Mouse (Mus musculus) neural tube, embryonic 11.5 days (tissue): Measurements from ENCODE around the gene Nrp1. TPM values are rescaled to one million over a fixed set of nuclear protein-coding genes. Genes with fewer than 3 reads are reported as not detected.

Experiments
- ATAC-seq: fragments of 200-750 bp; cut with Nextera tagmentation; 2 replicates; pipeline ENCODE4 v1.8.0; 2017; ENCODE audit warnings: moderate number of reproducible peaks, mild to moderate bottlenecking, moderate TSS enrichment, moderate library complexity; ENCODE audit not compliant: insufficient read depth, low FRiP score, low TSS enrichment
- DNase-seq: peaks from one replicate; pipeline ENCODE4 v3.0.0-alpha.2; 2015; ENCODE audit warnings: low spot score
- H3K27ac ChIP-seq: fragments of 300-500 bp; sonication (generic); 2 replicates; pipeline ENCODE4 v1.5.1; 2014; ENCODE audit warnings: low read depth, mild to moderate bottlenecking, low read length
- H3K27me3 ChIP-seq: fragments of 300-500 bp; sonication (generic); 2 replicates; pipeline ENCODE4 v1.6.1; 2014; ENCODE audit warnings: mild to moderate bottlenecking, low read length, mixed read lengths; ENCODE audit not compliant: control insufficient read depth, insufficient read depth
- H3K36me3 ChIP-seq: fragments of 300-500 bp; sonication (generic); 2 replicates; pipeline ENCODE4 v1.6.1; 2014; ENCODE audit warnings: mild to moderate bottlenecking, low read length, moderate library complexity, mixed read lengths; ENCODE audit not compliant: control insufficient read depth, insufficient read depth
- H3K4me1 ChIP-seq: fragments of 300-500 bp; sonication (generic); 2 replicates; pipeline ENCODE4 v1.6.1; 2014; ENCODE audit warnings: low read length, mixed read lengths; ENCODE audit not compliant: control insufficient read depth, insufficient read depth
- H3K4me2 ChIP-seq: fragments of 300-500 bp; sonication (generic); 2 replicates; pipeline ENCODE4 v1.6.1; 2014; ENCODE audit warnings: low read depth, mild to moderate bottlenecking, moderate library complexity
- H3K4me3 ChIP-seq: fragments of 300-500 bp; sonication (generic); 2 replicates; pipeline ENCODE4 v1.5.1; 2014; ENCODE audit warnings: low read depth, low read length
- H3K9ac ChIP-seq: fragments of 300-500 bp; sonication (generic); 2 replicates; pipeline ENCODE4 v1.6.1; 2014; ENCODE audit warnings: mild to moderate bottlenecking, low read length
- H3K9me3 ChIP-seq: fragments of 300-500 bp; sonication (generic); 2 replicates; pipeline ENCODE4 v1.6.1; 2016; ENCODE audit warnings: low read length; ENCODE audit not compliant: control insufficient read depth
- WGBS: fragments of 180-500 bp; shearing (Covaris S2); extraction: QIAGEN DNeasy Blood & Tissue Kit; methylation state at CpG from one replicate; pipeline ENCODE4 v1.1.7; 2014; 5-methylcytosine and 5-hydroxymethylcytosine counted together
- polyA plus RNA-seq: library from polyadenylated mRNA; unstranded; fragments of >200 nt; fragmentation: Nextera tagmentation; extraction: Ambion mirVana; gene quantifications from 2 replicates; pipeline ENCODE4 v1.2.1, GENCODE M21; 2014

Nrp1 gene
- polyA plus RNA-seq, 1 experiment from 2014 or later: 84.3 TPM

GRCm38 (mm10) chr8:128486043-128486442, 127.6 kb downstream of the Nrp1 start:
- Histone ChIP-seq H3K4me1 (peaks cover 7% of the 10 kb centered on the region; the same call in 1 of the 2 replicates), H3K9me3 (no peaks in the 10 kb centered on the region), H3K4me2 (no peak overlapping the region), H3K9ac (no peak overlapping the region), H3K4me3 (no peak overlapping the region), H3K27me3 (no peaks in the 10 kb centered on the region), H3K36me3 (no peaks in the 10 kb centered on the region), H3K27ac (no peak overlapping the region)
- DNase-seq: no peak
- no peak for ATAC-seq
- 77% methylated on average over 2 of the region's 2 CpGs for WGBS

DNA sequence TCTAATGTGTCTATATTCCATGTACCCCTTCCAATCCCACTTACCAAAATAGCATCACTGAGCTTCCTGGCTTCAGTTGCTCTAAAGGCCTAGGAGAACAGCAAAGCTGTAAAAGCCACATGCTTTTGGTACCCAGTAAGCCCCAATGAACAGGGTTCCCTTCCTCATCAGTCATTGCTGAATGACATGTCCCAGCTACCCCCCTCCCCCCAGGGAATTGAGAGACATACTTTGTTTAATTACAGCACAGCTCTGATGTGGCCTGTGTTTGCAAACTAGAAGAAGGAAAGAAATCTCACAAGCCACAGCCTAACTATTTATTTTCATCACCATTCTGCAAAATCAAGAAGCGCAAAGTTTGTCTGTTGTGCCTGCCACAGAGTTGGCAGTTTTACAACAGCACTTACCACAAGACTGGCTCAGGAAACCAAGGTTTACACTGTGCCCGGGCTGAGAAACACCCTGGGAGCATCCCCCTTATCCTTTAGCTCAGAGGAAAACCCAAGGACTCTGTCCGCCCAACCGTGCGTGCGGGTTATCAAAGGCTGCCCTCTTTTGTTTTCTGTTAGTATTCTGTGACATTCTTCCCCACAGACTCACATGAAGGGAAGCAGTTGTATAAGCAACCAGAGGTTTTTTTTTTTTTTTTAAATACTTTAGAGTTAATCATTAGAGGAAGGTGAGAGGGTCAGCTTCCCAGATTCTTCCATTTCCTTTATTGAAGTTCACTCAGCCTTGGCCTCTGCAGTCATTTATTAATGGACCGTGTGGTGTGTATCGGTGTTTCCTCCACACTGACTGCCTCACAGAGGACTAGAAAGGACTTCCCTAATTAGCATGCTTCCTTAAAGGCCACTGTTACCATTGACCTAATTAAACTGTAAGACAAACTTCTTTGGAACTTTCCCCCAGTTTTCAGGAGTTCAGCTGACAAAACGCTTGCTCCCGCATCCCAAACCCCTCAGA, 129.8 kb downstream of the Nrp1 start:
- no peak overlapping the region for H3K27ac ChIP-seq
- 15% methylated on average over 10 of the region's 10 CpGs for WGBS

GRCm38 (mm10) chr8:128489351-128489750, 130.9 kb downstream of the Nrp1 start:
- DNase-seq (no peak), ATAC-seq (no peak)
- 91% methylated on average over 1 of the region's 1 CpGs for WGBS
- H3K36me3 ChIP-seq: no peaks in the 10 kb centered on the region
- no peaks in the 10 kb centered on the region for H3K27me3 ChIP-seq
- peaks cover 9% of the 10 kb centered on the region; the same call in 1 of the 2 replicates for H3K4me1 ChIP-seq
- no peak overlapping the region for H3K4me2 ChIP-seq
- H3K27ac ChIP-seq: no peak overlapping the region
- H3K9me3 ChIP-seq: no peaks in the 10 kb centered on the region
- H3K9ac ChIP-seq: no peak overlapping the region
- H3K4me3 ChIP-seq: no peak overlapping the region

More for the DNA sequence above, 129.8 kb downstream of the Nrp1 start:
- Histone ChIP-seq H3K4me1 (peaks cover 9% of the 10 kb centered on the region; the same call in 1 of the 2 replicates), H3K9ac (no peak overlapping the region), H3K4me2 (no peak overlapping the region), H3K27me3 (no peaks in the 10 kb centered on the region), H3K4me3 (no peak overlapping the region), H3K9me3 (no peaks in the 10 kb centered on the region), H3K36me3 (no peaks in the 10 kb centered on the region)
- DNase-seq: peak; percentile 33
- no peak for ATAC-seq

GRCm38 (mm10) chr8:128491126-128492067, 133.0 kb downstream of the Nrp1 start:
- peaks cover 9% of the 10 kb centered on the region; the same call in 1 of the 2 replicates for H3K4me1 ChIP-seq
- no peak overlapping the region for H3K4me3 ChIP-seq
- no peaks in the 10 kb centered on the region for H3K9me3 ChIP-seq
- DNase-seq: peak; percentile 58
- peak; percentile 89 for ATAC-seq
- H3K27ac ChIP-seq: no peak overlapping the region
- H3K36me3 ChIP-seq: no peaks in the 10 kb centered on the region
- WGBS: 52% methylated on average over 5 of the region's 5 CpGs
- no peaks in the 10 kb centered on the region for H3K27me3 ChIP-seq
- H3K4me2 ChIP-seq: no peak overlapping the region
- H3K9ac ChIP-seq: no peak overlapping the region

DNA sequence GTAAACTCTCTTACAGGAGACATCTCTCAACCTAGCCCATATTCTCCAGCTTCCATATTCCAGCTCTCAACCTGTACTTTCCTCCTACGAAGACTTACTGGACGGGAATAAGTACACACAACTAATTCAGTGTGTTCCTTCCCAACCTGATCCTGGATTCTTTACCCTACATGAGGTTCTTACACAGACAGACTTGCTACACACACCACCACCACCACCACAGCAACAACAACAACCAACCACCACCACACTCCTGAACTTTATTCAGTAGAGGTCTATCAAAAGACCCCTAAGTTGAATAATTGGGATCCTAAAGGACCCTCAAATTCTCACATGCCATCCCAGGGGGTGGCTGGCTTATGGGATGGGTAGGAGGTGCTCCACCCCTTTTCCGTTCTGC, 135.4 kb downstream of the Nrp1 start:
- no peak overlapping the region for H3K27ac ChIP-seq
- WGBS: 95% methylated on average over 3 of the region's 3 CpGs
- no peaks in the 10 kb centered on the region for H3K9me3 ChIP-seq
- DNase-seq (no peak), ATAC-seq (no peak)
- H3K4me1 ChIP-seq: peaks cover 3% of the 10 kb centered on the region; the same call in 1 of the 2 replicates
- H3K9ac ChIP-seq: no peak overlapping the region
- no peak overlapping the region for H3K4me3 ChIP-seq
- H3K4me2 ChIP-seq: no peak overlapping the region
- no peaks in the 10 kb centered on the region for H3K36me3 ChIP-seq
- H3K27me3 ChIP-seq: no peaks in the 10 kb centered on the region

- WGBS: 90% methylated on average over 4 of the region's 4 CpGs
- DNase-seq: no peak
- H3K9ac ChIP-seq: no peak overlapping the region
- no peak for ATAC-seq
- H3K36me3 ChIP-seq: no peaks in the 10 kb centered on the region; the same call in 1 of the 2 replicates
- no peak overlapping the region for H3K4me2 ChIP-seq
- H3K27me3 ChIP-seq: no peaks in the 10 kb centered on the region
- H3K4me1 ChIP-seq: no peaks in the 10 kb centered on the region
- no peak overlapping the region for H3K4me3 ChIP-seq
- no peaks in the 10 kb centered on the region for H3K9me3 ChIP-seq
- no peak overlapping the region for H3K27ac ChIP-seq
Observed at GRCm38 (mm10) chr8:128498836-128499235, 140.4 kb downstream of the Nrp1 start.

GRCm38 (mm10) chr8:128504136-128504829, 145.9 kb downstream of the Nrp1 start:
- no peak overlapping the region for H3K9ac ChIP-seq
- ATAC-seq (no peak), DNase-seq (no peak)
- H3K36me3 ChIP-seq: no peaks in the 10 kb centered on the region; the same call in 1 of the 2 replicates
- H3K27ac ChIP-seq: no peak overlapping the region
- 82% methylated on average over 5 of the region's 5 CpGs for WGBS
- H3K27me3 ChIP-seq: no peaks in the 10 kb centered on the region
- no peak overlapping the region for H3K4me2 ChIP-seq
- no peak overlapping the region for H3K4me3 ChIP-seq
- no peaks in the 10 kb centered on the region for H3K4me1 ChIP-seq
- H3K9me3 ChIP-seq: no peaks in the 10 kb centered on the region

GRCm38 (mm10) chr8:128505866-128506265, 147.5 kb downstream of the Nrp1 start:
- DNase-seq: no peak
- H3K4me1 ChIP-seq: no peaks in the 10 kb centered on the region
- H3K27ac ChIP-seq: no peak overlapping the region
- no peak overlapping the region for H3K4me3 ChIP-seq
- no peak for ATAC-seq
- H3K4me2 ChIP-seq: no peak overlapping the region
- H3K36me3 ChIP-seq: no peaks in the 10 kb centered on the region
- H3K9me3 ChIP-seq: no peaks in the 10 kb centered on the region
- no peak overlapping the region for H3K9ac ChIP-seq
- no peaks in the 10 kb centered on the region for H3K27me3 ChIP-seq
